Mouse (Mus musculus) skeletal muscle tissue, postnatal 0 days (tissue): ENCODE data around the gene Zc3h6. TPM values are rescaled to one million over a fixed set of nuclear protein-coding genes. Genes with fewer than 3 reads are reported as not detected.

Experiments used
- microRNA-seq, 2 experiments: library from miRNA; unstranded; fragments of <30 nt; microRNA quantifications; one replicate each; pipeline ENCODE4; 2016
- polyA plus RNA-seq: library from polyadenylated mRNA; unstranded; fragments of >200 nt; fragmentation: Nextera tagmentation; extraction: Ambion mirVana; gene quantifications from 2 replicates; pipeline ENCODE4 v1.2.1, GENCODE M21; 2015

Zc3h6 gene
- polyA plus RNA-seq, result 3.4 and 4.7 TPM in 2 replicates

DNA sequence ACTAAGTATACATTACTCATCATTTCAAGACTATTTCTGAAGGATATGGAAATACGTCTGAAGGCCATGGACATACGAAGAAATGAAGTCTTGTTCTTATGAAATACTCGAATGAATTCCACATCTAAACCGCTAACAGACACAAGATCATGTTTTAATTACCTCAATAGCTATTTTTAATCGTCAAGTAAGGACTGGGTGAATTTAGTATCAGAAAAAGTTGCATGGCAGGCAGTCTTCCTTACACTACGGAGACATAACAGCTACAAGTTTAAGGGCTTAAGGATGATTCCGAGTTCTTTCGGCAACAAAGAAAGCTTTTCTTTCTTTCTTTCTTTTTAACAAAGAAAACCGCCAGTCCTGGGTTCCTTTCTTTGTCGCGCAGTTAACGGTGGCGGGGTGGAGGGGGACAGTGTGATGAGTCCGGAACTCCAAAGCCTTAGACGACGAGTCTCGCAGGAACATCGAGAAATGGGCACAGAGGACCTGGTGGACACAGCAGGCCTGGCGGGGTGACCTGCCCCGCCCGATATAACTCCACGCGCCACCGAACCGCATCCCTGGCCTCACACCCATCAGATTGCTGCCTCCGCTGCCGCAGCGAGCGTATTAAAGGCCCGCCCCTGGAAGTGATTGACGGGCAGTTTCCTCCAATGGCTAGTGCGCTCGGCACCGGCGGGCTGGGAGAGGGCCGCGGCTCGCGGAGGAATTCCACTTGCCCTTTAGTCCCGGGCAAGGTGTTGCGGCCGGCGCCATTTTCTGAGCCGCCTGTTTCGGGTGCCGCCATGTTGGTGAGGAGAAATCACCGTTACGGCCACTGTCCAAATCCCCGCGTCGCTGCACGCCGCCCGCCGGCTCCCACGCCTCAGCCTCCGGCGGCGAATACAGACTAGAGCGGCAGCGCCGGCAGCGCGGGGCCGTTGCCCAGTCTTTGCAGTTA lies at the start of gene Zc3h6:
Gene Zc3h6, plus strand, starts transcription at position 762 of the 940 bp plus-strand sequence.

DNA sequence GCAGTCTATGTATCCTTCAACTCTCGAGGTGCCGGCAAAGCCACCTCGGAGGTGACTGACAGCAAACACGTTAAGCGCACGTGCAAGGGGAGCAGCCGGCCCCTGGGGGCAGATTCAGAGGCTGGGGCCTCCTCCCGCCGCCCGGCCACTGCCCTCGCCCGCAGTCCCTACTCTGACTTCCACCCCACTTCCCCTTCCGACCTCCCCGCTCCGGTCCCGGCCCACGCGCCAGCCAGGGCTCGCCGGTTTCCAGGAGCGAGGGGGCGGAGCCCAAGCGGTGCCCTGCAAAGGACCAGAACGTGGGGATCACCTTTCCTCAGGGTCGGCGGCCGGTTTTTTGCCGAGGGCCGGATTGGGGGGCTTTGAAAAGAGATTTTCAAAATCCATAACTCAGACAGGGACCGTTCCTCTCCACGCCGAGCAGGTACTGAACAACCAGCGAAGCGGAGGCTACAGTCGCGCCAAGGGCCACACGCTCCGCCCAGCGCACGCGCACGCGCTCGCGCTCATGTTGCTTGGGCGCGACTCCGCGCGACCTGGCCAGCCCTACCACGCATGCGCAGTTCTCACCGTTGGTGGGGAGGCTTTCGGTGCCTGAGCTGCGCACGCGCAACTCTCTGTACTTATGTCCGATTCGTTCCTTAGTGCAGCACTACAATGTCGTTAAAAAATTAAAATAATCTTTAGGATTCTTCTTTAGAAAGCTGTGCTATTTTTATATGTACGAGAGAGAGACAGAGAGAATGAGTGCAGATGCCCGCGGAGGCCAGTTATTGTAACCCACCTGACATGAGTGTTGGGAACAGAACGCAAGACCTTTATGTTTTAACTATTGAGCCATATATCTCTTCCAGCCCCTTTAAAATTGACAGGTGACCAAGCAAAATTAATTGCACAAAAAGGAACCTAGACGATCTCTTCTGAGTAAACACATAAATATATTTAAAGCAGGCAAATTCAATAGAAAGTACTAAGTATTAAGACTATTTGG lies 23.4 kb upstream of the Zc3h6 start, which contains the start of gene Zc3h8:
Gene Zc3h8, minus strand, starts transcription at position 540 of the 991 bp plus-strand sequence.

DNA sequence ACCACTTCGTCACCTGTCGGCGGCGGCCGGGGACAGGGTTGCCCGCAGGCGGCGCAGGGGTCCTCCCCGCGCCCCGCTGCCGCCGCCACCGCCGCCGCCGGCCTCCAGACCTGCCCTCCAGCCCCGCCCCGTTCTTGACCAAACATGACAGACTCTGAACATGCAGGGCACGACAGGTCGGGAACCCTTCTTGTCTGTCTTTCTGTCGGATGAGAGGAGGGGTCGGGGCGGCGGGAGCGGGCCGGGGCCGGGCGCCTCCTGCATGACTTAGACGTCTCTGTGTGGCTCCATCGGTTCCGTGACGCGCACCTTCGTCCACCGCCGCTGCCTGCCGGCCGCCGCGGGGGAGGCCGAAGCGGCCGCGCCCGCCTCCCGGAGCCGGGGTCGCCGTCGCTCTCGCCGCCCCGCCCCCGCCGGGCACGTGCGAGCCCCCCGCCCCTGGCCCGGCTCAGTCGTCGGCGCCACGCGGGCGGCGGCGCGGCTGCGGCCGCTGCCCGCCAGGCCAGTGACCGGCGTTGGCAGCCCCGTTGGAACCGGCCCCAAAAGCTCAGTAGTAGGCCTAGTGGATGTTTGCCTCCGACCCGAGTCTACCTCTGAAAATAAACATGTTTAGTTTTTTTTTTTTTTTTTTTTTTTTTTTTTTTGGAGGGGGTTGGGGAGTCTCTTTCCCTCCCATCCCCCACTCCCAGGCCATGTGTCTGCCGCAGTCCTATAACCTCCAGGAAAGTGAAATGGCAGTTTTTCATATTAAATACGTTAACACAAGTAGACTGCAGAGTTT lies 649 bp downstream of the Zc3h6 start, which contains the start of gene Gm10762:
Gene Gm10762, minus strand, starts transcription at position 65 of the 781 bp plus-strand sequence.

DNA sequence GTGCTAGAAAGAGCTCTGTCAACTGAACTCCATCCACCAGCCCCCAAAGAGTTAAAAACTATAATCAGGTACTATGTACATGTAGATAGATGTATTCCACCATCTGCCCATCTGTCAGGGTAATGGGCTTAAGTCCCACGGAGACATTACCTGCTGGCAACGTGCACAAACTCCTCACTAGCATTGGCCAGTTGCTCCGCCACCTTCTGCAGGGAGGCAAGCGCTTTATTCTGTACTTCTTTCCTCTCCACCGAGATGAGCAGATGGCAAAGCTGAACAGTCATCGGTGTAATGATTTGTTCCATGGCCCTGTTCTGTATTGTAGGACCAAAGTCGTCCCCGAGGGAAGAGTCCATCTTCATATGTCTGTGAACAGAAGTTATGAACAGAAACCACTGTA lies 80.6 kb downstream of the Zc3h6 start, which contains the start of gene Vinac1:
Gene Vinac1, minus strand, starts transcription at position 362 of the 400 bp plus-strand sequence.

DNA sequence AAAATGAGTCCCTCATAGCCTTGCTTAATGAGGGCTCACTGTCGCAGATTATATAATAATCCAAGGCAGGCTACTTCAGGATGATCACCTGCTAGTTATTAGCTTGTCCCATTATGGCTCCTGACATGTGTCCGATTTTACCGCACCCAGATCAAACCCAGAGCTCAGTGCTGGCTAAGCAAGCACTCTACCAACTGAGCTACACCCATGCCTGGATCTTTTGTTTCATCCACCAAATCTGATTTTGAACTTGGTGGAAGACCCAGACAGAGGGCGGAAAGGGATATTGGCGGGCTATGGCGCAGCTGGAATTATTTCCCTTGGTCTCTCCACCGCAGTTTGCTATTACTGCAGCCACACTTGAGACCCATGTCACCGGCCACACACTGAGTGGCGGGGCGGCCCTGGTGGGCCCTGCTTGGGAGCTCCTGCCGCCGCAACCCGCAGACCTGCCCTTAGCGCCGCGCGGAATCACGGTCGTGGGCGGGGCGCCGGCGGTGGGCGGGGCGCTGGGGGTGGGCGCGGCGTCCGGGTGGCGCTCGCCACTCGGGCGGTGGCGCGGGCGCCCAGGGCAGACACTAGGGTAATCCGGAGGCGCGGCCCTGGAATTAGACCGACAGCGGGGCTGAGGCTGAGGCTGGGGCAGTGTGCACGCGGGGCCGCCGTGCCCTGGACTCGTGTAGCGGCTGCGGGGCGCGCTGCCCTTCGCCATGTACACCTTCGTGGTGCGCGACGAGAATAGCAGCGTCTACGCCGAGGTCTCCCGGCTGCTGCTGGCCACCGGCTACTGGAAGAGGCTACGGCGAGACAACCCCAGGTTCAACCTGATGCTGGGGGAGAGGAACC lies 98.5 kb downstream of the Zc3h6 start, which contains the start of gene Ttl:
Gene Ttl, plus strand, starts transcription at position 506 of the 846 bp plus-strand sequence.

Small RNA genes within 50 kb of the gene (microRNA-seq; reads per million reads assigned to microRNA genes)
- gene Gm22859, result 0 reads per million in 2 experiments

Other genes with a start within 250 kb of the Zc3h6 start
- gene Tmem87b, start 149.3 kb upstream of the Zc3h6 start, polyA plus RNA-seq, result 21.8 and 23.4 TPM in 2 replicates
- 3.4 and 3.8 TPM in 2 replicates for gene Fbln7, start 104.4 kb upstream of the Zc3h6 start, polyA plus RNA-seq
- gene Zc3h8, start 23.3 kb upstream of the Zc3h6 start, polyA plus RNA-seq, result 6.9 and 7.1 TPM in 2 replicates
- 13.2 and 13.3 TPM in 2 replicates for gene Gm10762, start 323 bp downstream of the Zc3h6 start, polyA plus RNA-seq
- 0.10 and 0.14 TPM in 2 replicates for gene Vinac1, start 80.8 kb downstream of the Zc3h6 start, polyA plus RNA-seq
- gene Ttl, start 98.5 kb downstream of the Zc3h6 start, polyA plus RNA-seq, result 10.2 and 11.6 TPM in 2 replicates
- gene Polr1b, start 133.6 kb downstream of the Zc3h6 start, polyA plus RNA-seq, result 8.9 and 9.2 TPM in 2 replicates
- 18.1 and 19.8 TPM in 2 replicates for gene Chchd5, start 162.3 kb downstream of the Zc3h6 start, polyA plus RNA-seq
- gene Slc20a1, start 231.4 kb downstream of the Zc3h6 start, polyA plus RNA-seq, result 6.5 and 7.4 TPM in 2 replicates